Mouse (Mus musculus): ENCODE data around the gene Tmc5. TPM values are rescaled to one million over a fixed set of nuclear protein-coding genes. Genes with fewer than 3 reads are reported as not detected.
A peak's percentile ranks its signal among the peaks of the same experiment; 100 is the strongest.

Gene Tmc5
- polyA plus RNA-seq, 1 experiment from 2014 or later: 0.27 TPM

GRCm38 (mm10) chr7:118584257-118584907 lies 12.7 kb upstream of the Tmc5 start, which contains the start of gene Tmc7:
TSS of gene Tmc7 (minus strand) at chr7:118584736.
- ATAC-seq (ENCODE audit: low FRiP score, low TSS enrichment): peak; percentile 88
- WGBS: under 1% methylated on average over 40 of the region's 51 CpGs
- H3K4me2 ChIP-seq (replicated peaks; ENCODE audit: low read depth, low read length): peak within 1 kb of the TSS; percentile 96
- no peaks in the 10 kb centered on the region for H3K36me3 ChIP-seq (ENCODE audit: insufficient read depth, low read length)
- no peaks in the 10 kb centered on the region for H3K27me3 ChIP-seq (ENCODE audit: insufficient read depth, low read length)
- H3K4me3 ChIP-seq (ENCODE audit: low read length): peak within 1 kb of the TSS; percentile 63
- peak within 1 kb of the TSS; percentile 74 for H3K9ac ChIP-seq (replicated peaks; ENCODE audit: low read length)
- H3K27ac ChIP-seq (ENCODE audit: low read length): no peak within 1 kb of the TSS
- no peaks in the 10 kb centered on the region for H3K4me1 ChIP-seq (ENCODE audit: insufficient read depth, low read length)
- H3K9me3 ChIP-seq (ENCODE audit: low read length): no peaks in the 10 kb centered on the region

- Histone ChIP-seq H3K27ac (ENCODE audit: low read length) (no peak overlapping the region), H3K4me3 (ENCODE audit: low read length) (peak overlapping the region; percentile 63), H3K27me3 (ENCODE audit: insufficient read depth, low read length) (no peaks in the 10 kb centered on the region), H3K9me3 (ENCODE audit: low read length) (no peaks in the 10 kb centered on the region), H3K4me1 (ENCODE audit: insufficient read depth, low read length) (no peaks in the 10 kb centered on the region), H3K9ac (replicated peaks; ENCODE audit: low read length) (no peak overlapping the region), H3K4me2 (replicated peaks; ENCODE audit: low read depth, low read length) (peak overlapping the region; percentile 96), H3K36me3 (ENCODE audit: insufficient read depth, low read length) (no peaks in the 10 kb centered on the region)
- WGBS: 71% methylated on average over 5 of the region's 5 CpGs
- peak; percentile 49 for ATAC-seq (ENCODE audit: low FRiP score, low TSS enrichment)
These were observed 12.2 kb upstream of the Tmc5 start for GRCm38 (mm10) chr7:118584926-118585325.

- H3K27ac ChIP-seq (ENCODE audit: low read length): no peak overlapping the region
- H3K27me3 ChIP-seq (ENCODE audit: insufficient read depth, low read length): no peaks in the 10 kb centered on the region
- no peak for ATAC-seq (ENCODE audit: low FRiP score, low TSS enrichment)
- H3K9me3 ChIP-seq (ENCODE audit: low read length): no peaks in the 10 kb centered on the region
- H3K9ac ChIP-seq (replicated peaks; ENCODE audit: low read length): no peak overlapping the region
- no peak overlapping the region for H3K4me2 ChIP-seq (replicated peaks; ENCODE audit: low read depth, low read length)
- H3K4me1 ChIP-seq (ENCODE audit: insufficient read depth, low read length): no peaks in the 10 kb centered on the region
- 62% methylated on average over 6 of the region's 6 CpGs for WGBS
- no peak overlapping the region for H3K4me3 ChIP-seq (ENCODE audit: low read length)
- H3K36me3 ChIP-seq (ENCODE audit: insufficient read depth, low read length): no peaks in the 10 kb centered on the region
These were observed 11.2 kb upstream of the Tmc5 start for GRCm38 (mm10) chr7:118585856-118586255.

DNA sequence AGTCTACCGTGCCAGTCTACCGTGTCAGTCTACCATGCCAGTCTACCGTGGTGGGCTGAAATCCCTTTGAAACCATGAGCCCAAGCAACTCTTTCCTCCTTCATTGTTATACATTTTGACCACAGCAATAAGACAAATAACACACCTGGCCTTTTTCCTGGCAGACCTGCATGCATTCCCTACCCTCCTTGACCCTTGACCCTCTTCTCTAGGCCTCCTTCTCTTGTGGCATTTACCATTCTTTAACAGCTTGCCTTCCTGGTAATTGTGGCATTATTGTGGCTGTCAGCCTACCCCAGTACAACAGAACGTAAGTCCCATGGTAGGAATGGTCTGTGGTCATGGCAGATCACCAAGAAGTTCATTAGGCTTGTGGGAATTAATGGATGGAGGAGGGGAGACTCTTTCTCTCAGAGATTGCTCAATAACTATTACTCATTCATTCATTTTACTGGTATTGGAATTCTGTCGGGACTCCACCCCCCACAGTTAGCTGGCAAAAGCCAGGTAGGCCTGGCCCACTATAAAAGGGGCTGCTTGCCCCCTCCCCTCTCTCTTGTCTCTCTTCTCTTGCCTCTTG lies 6.3 kb upstream of the Tmc5 start:
- WGBS: 93% methylated on average over 5 of the region's 5 CpGs
- H3K27me3 ChIP-seq (ENCODE audit: insufficient read depth, low read length): no peaks in the 10 kb centered on the region
- no peaks in the 10 kb centered on the region for H3K9me3 ChIP-seq (ENCODE audit: low read length)
- H3K9ac ChIP-seq (replicated peaks; ENCODE audit: low read length): no peak overlapping the region
- no peak overlapping the region for H3K4me3 ChIP-seq (ENCODE audit: low read length)
- no peak overlapping the region for H3K27ac ChIP-seq (ENCODE audit: low read length)
- H3K4me1 ChIP-seq (ENCODE audit: insufficient read depth, low read length): peaks cover 21% of the 10 kb centered on the region
- ATAC-seq (ENCODE audit: low FRiP score, low TSS enrichment): no peak
- H3K36me3 ChIP-seq (ENCODE audit: insufficient read depth, low read length): no peaks in the 10 kb centered on the region
- no peak overlapping the region for H3K4me2 ChIP-seq (replicated peaks; ENCODE audit: low read depth, low read length)

DNA sequence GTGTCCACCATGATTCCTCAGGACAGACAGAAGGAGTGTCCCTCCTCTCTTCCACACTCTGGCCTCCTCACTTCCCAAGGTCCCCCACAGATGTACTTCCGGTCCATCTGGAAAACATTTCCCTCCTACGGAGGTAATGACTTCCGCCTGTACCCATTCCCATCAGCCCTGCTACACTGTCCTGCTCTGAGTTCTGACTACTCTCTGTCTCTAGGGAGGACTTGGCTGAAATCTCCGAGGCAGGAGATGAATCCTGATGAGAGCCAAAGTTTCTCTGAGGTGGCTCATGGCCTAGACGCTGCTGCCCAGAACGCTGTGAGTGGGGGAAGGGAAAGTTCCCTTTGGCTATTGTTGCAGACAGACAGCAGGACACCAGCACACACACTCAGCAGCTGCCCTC lies 5.0 kb upstream of the Tmc5 start:
- peaks cover 12% of the 10 kb centered on the region for H3K27me3 ChIP-seq (ENCODE audit: insufficient read depth, low read length)
- H3K9ac ChIP-seq (replicated peaks; ENCODE audit: low read length): no peak overlapping the region
- H3K27ac ChIP-seq (ENCODE audit: low read length): no peak overlapping the region
- WGBS: 46% methylated on average over 6 of the region's 6 CpGs
- no peak overlapping the region for H3K4me2 ChIP-seq (replicated peaks; ENCODE audit: low read depth, low read length)
- H3K4me1 ChIP-seq (ENCODE audit: insufficient read depth, low read length): peaks cover 25% of the 10 kb centered on the region
- ATAC-seq (ENCODE audit: low FRiP score, low TSS enrichment): no peak
- no peaks in the 10 kb centered on the region for H3K9me3 ChIP-seq (ENCODE audit: low read length)
- H3K4me3 ChIP-seq (ENCODE audit: low read length): no peak overlapping the region
- H3K36me3 ChIP-seq (ENCODE audit: insufficient read depth, low read length): no peaks in the 10 kb centered on the region

- ATAC-seq (ENCODE audit: low FRiP score, low TSS enrichment): peak; percentile 75
- 0 out of 2 replicates have a peak overlapping the region, but pooled peaks have one; percentile 8 for H3K9ac ChIP-seq (replicated peaks; ENCODE audit: low read length)
- peaks cover 32% of the 10 kb centered on the region for H3K4me1 ChIP-seq (ENCODE audit: insufficient read depth, low read length)
- H3K27me3 ChIP-seq (ENCODE audit: insufficient read depth, low read length): peaks cover 27% of the 10 kb centered on the region
- H3K27ac ChIP-seq (ENCODE audit: low read length): 0 out of 2 replicates have a peak overlapping the region, but pooled peaks have one; percentile 34
- 11% methylated on average over 9 of the region's 9 CpGs for WGBS
- H3K36me3 ChIP-seq (ENCODE audit: insufficient read depth, low read length): no peaks in the 10 kb centered on the region
- no peaks in the 10 kb centered on the region for H3K9me3 ChIP-seq (ENCODE audit: low read length)
- H3K4me3 ChIP-seq (ENCODE audit: low read length): no peak overlapping the region
- H3K4me2 ChIP-seq (replicated peaks; ENCODE audit: low read depth, low read length): peak overlapping the region; percentile 41
These were observed 3.3 kb upstream of the Tmc5 start for GRCm38 (mm10) chr7:118593567-118594407.

- Histone ChIP-seq H3K4me1 (ENCODE audit: insufficient read depth, low read length) (peaks cover 32% of the 10 kb centered on the region), H3K9ac (replicated peaks; ENCODE audit: low read length) (no peak overlapping the region; the same call in 1 of the 2 replicates), H3K36me3 (ENCODE audit: insufficient read depth, low read length) (no peaks in the 10 kb centered on the region), H3K9me3 (ENCODE audit: low read length) (no peaks in the 10 kb centered on the region), H3K4me3 (ENCODE audit: low read length) (no peak overlapping the region), H3K27me3 (ENCODE audit: insufficient read depth, low read length) (peaks cover 31% of the 10 kb centered on the region), H3K4me2 (replicated peaks; ENCODE audit: low read depth, low read length) (peak overlapping the region; percentile 41), H3K27ac (ENCODE audit: low read length) (no peak overlapping the region)
- WGBS: 39% methylated on average over 10 of the region's 10 CpGs
- no peak for ATAC-seq (ENCODE audit: low FRiP score, low TSS enrichment)
These were observed 2.5 kb upstream of the Tmc5 start for GRCm38 (mm10) chr7:118594611-118595010.

- H3K9ac ChIP-seq (replicated peaks; ENCODE audit: low read length): peak overlapping the region; percentile 49; the same call in 1 of the 2 replicates
- peaks cover 31% of the 10 kb centered on the region for H3K27me3 ChIP-seq (ENCODE audit: insufficient read depth, low read length)
- no peaks in the 10 kb centered on the region for H3K9me3 ChIP-seq (ENCODE audit: low read length)
- peak overlapping the region; percentile 41 for H3K4me2 ChIP-seq (replicated peaks; ENCODE audit: low read depth, low read length)
- peaks cover 32% of the 10 kb centered on the region for H3K4me1 ChIP-seq (ENCODE audit: insufficient read depth, low read length)
- ATAC-seq (ENCODE audit: low FRiP score, low TSS enrichment): peak; percentile 40
- no peaks in the 10 kb centered on the region for H3K36me3 ChIP-seq (ENCODE audit: insufficient read depth, low read length)
- H3K4me3 ChIP-seq (ENCODE audit: low read length): peak overlapping the region; percentile 27
- WGBS: 2% methylated on average over 14 of the region's 14 CpGs
- no peak overlapping the region for H3K27ac ChIP-seq (ENCODE audit: low read length)
These were observed 1.9 kb upstream of the Tmc5 start for GRCm38 (mm10) chr7:118595228-118595627.

DNA sequence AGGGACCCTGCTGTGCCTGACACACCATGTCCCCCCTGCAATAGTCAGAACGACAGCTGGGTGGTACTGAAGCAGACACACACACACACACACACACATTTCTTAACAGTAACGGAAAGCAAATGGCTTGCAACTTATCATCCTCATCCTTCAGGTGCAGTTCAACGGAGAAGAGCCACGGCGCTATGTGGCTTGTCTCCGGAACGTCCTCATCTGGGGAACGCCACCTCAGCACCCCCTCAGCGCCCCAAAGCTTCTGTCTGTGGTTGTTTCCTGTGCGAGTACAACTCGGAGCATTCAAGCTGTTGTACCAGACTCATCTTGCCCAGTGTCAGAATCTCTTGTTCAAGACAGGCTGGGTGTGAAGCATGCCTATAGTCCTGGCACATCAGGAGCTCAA lies 826 bp upstream of the Tmc5 start:
- H3K27ac ChIP-seq (ENCODE audit: low read length): no peak overlapping the region
- 79% methylated on average over 11 of the region's 11 CpGs for WGBS
- no peak overlapping the region for H3K9ac ChIP-seq (replicated peaks; ENCODE audit: low read length)
- no peak for ATAC-seq (ENCODE audit: low FRiP score, low TSS enrichment)
- no peaks in the 10 kb centered on the region for H3K9me3 ChIP-seq (ENCODE audit: low read length)
- H3K4me2 ChIP-seq (replicated peaks; ENCODE audit: low read depth, low read length): no peak overlapping the region
- no peaks in the 10 kb centered on the region for H3K36me3 ChIP-seq (ENCODE audit: insufficient read depth, low read length)
- peaks cover 31% of the 10 kb centered on the region for H3K27me3 ChIP-seq (ENCODE audit: insufficient read depth, low read length)
- no peak overlapping the region for H3K4me3 ChIP-seq (ENCODE audit: low read length)
- peaks cover 32% of the 10 kb centered on the region for H3K4me1 ChIP-seq (ENCODE audit: insufficient read depth, low read length)
